Mouse (Mus musculus) skeletal muscle tissue, adult 2 months (tissue): ENCODE data around the gene Prelp.

Source experiments
- DNase-seq: peaks from one replicate; pipeline ENCODE4 v3.0.0-alpha.2; 2012; ENCODE audit warnings: low read depth, low spot score

Gene Prelp

DNA sequence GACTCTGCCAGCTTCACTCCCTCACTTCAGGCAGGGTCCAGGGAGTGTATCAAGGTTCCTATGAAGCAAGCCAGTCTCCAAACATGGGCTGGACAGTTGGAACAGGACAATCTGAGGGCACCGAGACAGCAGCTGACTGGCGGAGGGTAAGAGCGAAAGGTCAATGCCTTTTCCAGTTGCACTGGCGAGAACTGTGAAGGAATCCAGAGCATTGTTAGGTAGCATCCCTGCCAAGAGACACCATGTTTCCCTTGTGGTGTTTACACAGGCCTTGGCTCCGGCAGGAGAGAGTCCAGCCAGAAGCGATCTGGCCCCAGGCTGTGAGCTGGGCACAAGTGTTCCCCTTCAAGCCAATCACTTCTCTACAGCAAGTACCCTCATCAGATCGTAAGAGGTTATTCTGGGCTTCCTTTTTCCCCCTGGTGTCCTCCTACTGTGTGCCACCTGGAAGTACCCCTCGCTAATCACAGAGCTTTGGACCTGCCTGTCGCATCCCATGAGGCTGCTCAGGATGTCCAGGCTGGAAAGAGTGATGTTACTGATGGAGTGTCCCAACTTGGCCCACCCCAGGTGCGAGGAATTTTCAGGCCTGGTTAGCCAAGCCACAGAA, 13.2 kb upstream of the Prelp start:
- DNase-seq: peak; percentile 53

GRCm38 (mm10) chr1:133933301-133934195, 12.3 kb upstream of the Prelp start:
- no peak for DNase-seq

DNA sequence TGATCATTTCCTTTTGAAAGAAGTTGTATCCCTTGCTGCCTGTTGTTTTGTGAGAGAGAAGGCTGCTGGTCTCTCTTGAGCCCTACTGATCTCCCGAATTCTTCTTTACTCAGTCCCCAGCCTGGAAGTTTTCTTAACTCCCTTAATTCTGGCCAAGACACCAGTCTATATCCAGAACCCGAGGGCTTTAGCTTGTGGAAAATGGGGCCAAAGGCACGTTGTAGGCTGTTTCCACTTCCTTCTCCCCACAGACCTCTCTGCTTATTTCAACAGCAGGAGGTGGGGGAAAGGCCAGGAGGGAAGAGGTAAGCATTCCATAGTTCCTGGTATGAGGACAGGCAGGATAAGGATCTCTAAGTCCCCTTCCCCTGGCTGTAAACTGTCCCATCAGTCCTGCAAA, 8.8 kb upstream of the Prelp start:
- no peak for DNase-seq

DNA sequence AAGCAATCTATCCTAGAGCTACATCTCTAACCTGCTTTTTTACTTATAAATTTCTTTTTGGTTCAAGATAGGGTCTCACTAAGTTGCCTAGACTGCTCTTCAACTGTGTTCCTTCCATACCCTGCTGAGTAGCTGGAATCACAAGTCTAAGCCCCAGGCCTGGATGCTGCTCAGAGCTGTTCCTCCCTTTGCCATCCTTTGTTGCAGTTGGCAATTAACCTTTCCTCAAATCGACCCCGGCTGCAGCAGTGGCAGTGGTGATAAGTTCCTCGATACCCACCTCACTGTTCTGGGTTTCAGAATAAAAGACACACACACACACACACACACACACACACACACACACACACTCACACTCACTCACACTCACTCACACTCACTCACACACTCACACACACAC, 4.0 kb upstream of the Prelp start:
- DNase-seq: no peak

GRCm38 (mm10) chr1:133924141-133924875, 3.1 kb upstream of the Prelp start:
- DNase-seq: no peak

DNA sequence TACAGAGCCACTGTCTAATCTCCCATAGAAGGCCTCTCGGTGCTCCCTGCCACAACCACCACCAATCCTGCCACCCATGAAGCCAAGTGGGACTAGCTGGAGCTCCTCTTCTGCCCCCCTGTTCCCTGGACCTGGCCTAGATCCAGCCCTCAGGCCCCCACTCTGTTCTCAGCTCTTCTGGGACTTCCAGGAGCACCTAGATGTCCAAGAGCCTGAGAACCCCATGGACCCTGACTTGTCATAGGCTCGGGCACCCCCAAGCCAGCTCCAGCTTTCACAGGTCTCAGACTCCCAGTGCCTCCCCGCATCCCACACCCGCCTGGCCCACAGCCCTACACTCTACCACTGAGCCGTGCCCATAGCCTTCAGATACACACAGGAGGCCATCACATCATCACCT, 1.9 kb upstream of the Prelp start:
- no peak for DNase-seq

GRCm38 (mm10) chr1:133920876-133921275, 338 bp downstream of the Prelp start:
- DNase-seq: no peak

DNA sequence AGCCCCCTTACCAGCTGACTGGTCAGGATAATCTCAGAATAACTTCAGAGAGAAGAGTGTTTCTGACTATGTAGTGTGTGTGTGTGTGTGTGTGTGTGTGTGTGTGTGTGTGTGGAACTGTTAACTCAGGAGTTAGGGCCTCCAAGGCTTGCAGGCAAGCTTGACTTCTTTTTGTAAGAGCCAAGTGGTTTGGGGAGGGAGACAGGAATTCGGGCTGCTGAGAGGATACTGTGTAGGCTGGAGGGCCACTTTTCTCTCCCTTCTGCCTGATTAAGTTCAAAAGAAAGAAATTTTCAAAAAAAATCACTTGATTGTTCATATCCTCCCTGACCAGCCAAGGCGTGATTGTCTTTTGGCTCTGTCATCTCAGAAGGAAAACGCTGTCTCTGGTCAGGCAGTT, 813 bp downstream of the Prelp start:
- DNase-seq: no peak

DNA sequence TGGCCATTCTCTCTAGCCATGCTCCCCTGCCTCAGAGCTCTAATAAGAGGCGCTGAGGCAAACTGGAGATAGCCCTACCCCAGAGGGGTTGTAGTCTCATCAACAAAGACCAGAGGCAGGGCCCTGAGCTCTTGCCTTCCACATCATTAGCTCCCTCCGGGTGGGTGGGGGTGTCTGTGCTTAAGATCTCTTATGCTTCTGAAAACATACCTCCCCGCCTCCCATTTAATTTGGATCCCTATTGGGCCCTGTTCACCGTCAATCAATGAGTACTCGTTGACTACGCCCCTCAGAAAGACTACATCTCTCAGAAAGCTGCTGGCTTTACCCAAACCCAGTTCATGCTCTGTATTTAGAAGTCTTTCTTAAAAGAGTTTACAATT, 3.1 kb downstream of the Prelp start:
- DNase-seq: peak; percentile 70

DNA sequence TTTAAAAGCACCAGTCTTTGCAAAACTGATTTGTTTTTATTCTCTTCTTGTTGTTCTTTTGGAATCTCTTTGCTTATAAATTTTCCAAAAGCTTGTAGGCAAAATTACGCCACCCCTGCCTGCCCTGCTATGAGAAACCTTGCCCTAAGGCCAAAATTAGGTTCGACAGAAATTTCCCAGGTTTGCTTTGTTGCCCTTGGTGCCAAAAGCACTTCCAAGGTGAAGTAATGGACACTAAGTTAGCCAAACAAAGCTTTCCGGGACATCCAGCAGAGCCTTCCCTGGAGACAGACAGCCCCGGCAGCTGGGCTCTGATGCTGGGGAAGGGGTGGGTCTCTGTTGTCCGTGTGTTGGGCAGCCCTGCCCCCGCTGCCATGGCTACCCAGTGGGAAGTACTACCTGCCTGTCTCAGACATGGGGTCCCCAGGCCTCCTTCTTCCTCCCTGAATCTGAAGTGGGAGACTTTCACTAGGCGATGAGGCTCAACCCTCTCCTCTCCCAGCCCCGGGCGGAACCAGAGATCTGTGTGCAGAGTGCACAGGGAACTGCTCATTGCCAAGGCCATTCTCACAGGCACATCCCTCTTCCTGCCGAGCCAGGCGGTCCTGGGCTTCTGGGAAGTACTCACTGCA, 3.6 kb downstream of the Prelp start:
- no peak for DNase-seq

DNA sequence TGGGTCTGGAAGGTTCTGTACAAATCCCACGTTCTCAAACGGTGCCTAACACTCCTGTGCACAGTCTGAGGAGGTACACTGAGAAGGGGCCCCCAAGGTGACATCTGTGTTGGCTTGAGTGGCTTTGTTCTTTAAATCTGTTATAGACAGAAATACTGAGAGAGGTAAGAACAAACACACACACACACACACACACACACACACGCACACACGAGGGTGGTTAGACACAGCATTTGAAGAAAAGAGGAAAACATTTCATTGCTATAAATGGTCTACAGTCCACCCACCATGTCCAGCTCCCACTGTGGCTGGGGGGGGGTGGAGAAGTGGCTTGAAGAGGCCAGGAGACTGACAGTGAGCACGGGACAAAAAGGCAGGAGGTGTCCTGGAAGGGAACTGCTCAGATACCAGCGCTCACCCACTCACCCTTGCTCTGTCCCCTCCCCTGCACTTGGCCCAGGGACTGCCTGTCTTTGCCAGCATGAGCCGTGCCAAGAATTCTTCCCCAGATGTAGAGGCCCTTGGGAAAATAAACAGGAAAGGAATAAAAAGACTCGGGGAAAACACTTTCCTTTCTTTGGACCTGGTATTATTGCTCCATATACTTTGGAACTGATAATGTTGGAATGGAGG, 5.4 kb downstream of the Prelp start:
- peak; percentile 76 for DNase-seq

DNA sequence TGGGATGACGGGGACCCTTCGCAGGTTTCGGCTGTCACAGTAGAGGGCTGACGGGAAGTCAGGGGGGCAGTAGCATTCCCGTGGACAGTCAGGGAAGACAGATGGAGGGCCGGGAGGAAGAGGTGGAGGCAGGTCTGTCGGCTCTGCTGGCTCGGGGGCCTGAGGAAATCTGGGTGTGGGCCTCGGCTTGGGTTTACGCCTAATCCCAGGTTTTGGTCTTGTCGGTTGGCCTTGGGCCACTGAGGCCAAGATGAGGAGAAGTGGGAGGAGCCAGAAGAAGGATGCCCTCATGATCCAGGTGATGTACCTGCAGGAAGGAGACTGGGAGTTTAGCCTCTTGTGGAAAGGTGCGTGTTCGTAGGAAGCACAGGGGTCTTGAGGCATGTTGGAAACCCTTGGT, 6.1 kb downstream of the Prelp start:
- no peak for DNase-seq

DNA sequence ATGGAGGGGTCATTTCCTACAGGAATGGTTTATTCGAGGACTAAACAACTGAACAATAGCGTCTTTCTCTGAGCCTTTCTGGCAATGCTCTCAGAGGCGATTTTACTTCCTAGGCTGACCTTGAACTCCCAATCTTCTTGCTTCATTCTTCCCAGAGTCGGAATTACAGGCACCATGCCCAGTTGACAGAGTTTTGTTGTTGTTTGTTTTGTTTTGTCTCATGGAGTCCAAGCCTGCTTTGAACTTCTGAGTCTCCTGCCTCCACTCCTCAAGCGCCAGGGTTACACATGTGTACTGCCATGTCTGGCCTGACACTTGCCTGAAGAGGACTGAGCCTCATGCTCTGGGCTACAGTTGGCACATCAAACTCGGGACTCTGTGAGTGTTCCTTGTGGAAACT, 8.2 kb downstream of the Prelp start:
- no peak for DNase-seq

GRCm38 (mm10) chr1:133911456-133911855, 9.8 kb downstream of the Prelp start:
- peak; percentile 68 for DNase-seq

DNA sequence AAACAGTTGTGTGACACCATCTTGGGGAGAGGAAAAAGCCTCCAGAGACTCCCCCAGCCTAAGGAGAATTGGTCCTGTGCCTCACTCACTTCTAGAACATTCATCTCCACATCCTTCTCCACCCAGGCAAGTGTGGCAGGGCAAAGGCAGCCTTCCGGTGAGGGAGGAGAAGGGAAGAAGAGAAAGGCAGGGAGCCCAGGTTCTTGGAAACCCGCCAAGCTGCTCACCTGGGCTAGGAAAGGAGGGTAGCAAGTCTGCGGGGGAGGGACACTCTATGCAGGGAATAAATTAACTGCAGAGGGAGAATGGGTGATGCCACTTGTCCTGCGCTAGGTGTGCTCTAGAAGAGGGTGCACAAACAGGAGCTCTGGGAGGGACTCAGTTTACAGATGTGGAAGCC, 10.2 kb downstream of the Prelp start:
- DNase-seq: no peak

GRCm38 (mm10) chr1:133910108-133910507, 11.1 kb downstream of the Prelp start:
- no peak for DNase-seq

GRCm38 (mm10) chr1:133908659-133909575, 12.3 kb downstream of the Prelp start:
- DNase-seq: peak; percentile 48

DNA sequence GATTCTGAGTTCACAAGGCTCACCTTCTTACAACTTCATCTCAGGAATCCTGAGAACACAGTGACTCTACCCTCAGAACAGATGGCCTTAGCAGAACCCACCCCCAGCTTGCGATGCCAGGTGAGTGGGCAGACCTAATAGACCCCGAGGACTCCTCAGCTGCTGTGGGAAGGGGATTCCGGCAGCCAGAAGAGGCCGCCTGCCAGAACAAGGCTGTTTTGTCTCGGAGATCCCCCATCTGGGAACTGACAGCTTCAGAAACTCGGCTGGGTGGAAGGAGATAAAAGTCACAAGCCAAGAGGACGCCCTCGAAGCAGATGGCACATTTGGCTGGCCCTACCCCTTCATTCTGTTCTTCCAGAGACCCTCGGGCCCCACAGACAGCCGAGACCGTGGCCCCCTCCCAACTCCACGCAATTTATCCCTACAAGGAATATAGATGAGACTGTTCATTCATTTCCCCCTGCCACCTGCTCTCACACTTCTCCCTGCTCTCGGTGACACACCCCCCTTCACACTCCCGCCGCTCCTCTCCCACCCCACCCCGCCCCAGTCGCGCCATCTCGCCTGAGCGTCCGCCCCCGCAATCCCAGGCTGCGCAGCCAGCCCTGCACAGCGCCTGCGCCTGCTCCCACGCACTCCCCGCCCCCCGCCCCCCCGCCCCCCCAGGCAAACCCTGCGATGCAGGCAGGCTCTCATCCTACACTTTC, 13.1 kb downstream of the Prelp start, which contains the start of gene Optc:
Gene Optc, minus strand, starts transcription at position 51 of the 710 bp plus-strand sequence.
- DNase-seq: no peak

DNA sequence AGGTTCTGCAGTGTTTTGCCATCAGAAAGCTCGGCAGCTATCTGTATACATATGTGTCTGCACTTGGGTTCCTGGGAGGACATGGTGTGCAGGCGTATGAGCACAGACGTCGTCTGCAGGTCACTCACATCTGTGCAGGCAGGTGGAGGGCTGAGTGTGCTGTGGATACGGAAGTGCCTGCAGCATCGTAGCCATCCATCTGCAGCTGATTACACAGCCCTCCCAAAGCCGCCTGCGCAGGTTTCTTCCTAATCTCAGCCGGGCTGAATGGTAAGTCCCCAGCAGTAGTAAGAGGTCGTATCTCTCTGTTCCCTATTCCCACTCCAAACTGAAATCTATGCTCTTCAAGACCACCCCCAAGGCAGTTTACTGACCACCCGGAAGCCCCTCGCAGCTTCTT, 14.8 kb downstream of the Prelp start:
- DNase-seq: no peak

DNA sequence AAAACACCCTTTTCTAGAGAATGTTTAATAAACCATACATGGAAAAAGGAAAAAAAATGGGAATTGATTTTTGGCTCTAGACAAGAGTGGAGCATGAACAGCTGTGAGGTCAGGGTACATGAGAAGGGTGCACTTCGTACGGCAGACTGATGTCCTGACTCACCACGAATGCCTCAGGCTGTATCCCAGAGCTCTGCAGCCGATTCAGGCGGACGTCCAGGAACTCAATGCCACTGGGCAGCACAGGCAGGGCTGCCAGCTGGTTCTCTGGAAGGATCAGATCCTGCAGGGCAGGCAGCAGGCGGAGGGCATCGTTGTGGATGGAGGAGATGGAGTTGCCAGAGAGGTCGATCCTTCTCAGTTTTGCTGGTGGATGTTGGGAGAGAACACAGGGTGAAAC, 20.4 kb downstream of the Prelp start:
- no peak for DNase-seq
